Mouse (Mus musculus) 3T3-L1 (cell line): ENCODE measurements at regions not wholly inside any gene's neighbourhood (a gene's known extent, or its start where the extent isn't known, plus 50 kb on each side); places are given as distances from the start of the nearest gene placed in this dataset.

Source experiments
- DNase-seq: peaks from one replicate; pipeline ENCODE4 v3.0.0-alpha.2; 2015; ENCODE audit warnings: low read depth, low spot score

GRCm38 (mm10) chr7:69578958-69579810, 787.4 kb downstream of the Nr2f2 start:
- no peak for DNase-seq

- DNase-seq: no peak
These were observed 788.8 kb downstream of the Nr2f2 start for GRCm38 (mm10) chr7:69577754-69578153.

- DNase-seq: peak; percentile 56
These were observed 789.9 kb downstream of the Nr2f2 start for GRCm38 (mm10) chr7:69576596-69576995.

- peak; percentile 37 for DNase-seq
These were observed 792.8 kb downstream of the Nr2f2 start for GRCm38 (mm10) chr7:69573730-69574129.

GRCm38 (mm10) chr7:69572626-69573394, 793.7 kb downstream of the Nr2f2 start:
- no peak for DNase-seq

GRCm38 (mm10) chr7:69566949-69567348, 799.6 kb downstream of the Nr2f2 start:
- DNase-seq: no peak

GRCm38 (mm10) chr7:69564432-69564831, 802.1 kb downstream of the Nr2f2 start:
- DNase-seq: peak; percentile 40

GRCm38 (mm10) chr7:69554776-69555175, 805.7 kb upstream of the Arrdc4 start:
- peak; percentile 28 for DNase-seq

GRCm38 (mm10) chr7:69553981-69554380, 804.9 kb upstream of the Arrdc4 start:
- DNase-seq: peak; percentile 39

GRCm38 (mm10) chr7:69536072-69536471, 787.0 kb upstream of the Arrdc4 start:
- DNase-seq: no peak

- DNase-seq: peak; percentile 56
These were observed 764.9 kb upstream of the Arrdc4 start for GRCm38 (mm10) chr7:69513966-69514365.

GRCm38 (mm10) chr7:69510389-69510788, 761.3 kb upstream of the Arrdc4 start:
- no peak for DNase-seq

- peak; percentile 69 for DNase-seq
These were observed 744.3 kb upstream of the Arrdc4 start for GRCm38 (mm10) chr7:69493062-69493930.

- peak; percentile 85 for DNase-seq
These were observed 741.8 kb upstream of the Arrdc4 start for GRCm38 (mm10) chr7:69490566-69491466.

GRCm38 (mm10) chr7:69488630-69489029, 739.6 kb upstream of the Arrdc4 start:
- DNase-seq: no peak

- peak; percentile 13 for DNase-seq
These were observed 738.1 kb upstream of the Arrdc4 start for GRCm38 (mm10) chr7:69487111-69487510.

GRCm38 (mm10) chr7:69484552-69484951, 735.5 kb upstream of the Arrdc4 start:
- no peak for DNase-seq
